Comparison of ENCODE assay signal across 1 mouse cellular context in the genomic region with DNA sequence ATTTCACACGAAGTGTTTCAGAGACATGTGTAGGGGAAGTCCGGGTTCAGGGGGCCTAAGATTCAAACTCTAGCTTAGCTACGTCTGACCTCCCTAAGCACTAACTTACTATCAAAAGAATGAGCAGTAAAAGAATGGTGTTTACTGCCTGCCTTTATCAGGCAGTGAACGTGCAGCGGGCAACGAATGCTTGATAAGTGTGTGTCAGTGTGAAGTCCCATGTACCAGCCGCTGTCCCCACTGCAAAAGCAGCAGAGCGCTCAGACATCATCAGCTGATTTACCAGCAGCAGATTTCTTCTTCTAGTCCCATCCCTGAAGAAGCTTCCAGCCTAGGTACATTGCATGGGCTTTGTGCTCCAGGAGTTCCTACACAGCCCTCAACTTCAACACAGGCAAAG.
TF ChIP-seq lines count a peak whose summit lies in the region.

No protein-coding gene starts in this region.

TF ChIP-seq in MEL, 35 proteins besides CTCF, POLR2A, EP300 and RAD21 (continued from another document):
- TF ChIP-seq E2F4 (IDR thresholded peaks at IDR 0.05; ENCODE audit: borderline replicate concordance, low read depth, low read length) (0 out of 2 replicates have a peak, but pooled peaks have one; percentile 64), KAT2A (conservative IDR thresholded peaks at IDR 0.05; ENCODE audit: low read depth, low read length) (no peak), TCF12 (IDR thresholded peaks at IDR 0.05; ENCODE audit: low read depth, low read length) (peak; percentile 81), TAL1 (IDR thresholded peaks at IDR 0.05; ENCODE audit: low read length) (0 out of 2 replicates have a peak, but pooled peaks have one; percentile 8), NRF1 (IDR thresholded peaks at IDR 0.05; ENCODE audit: insufficient read depth, low read depth, low read length, poor library complexity, severe bottlenecking) (no peak), MYB (IDR thresholded peaks at IDR 0.05; ENCODE audit: low read depth, low read length) (peak; percentile 55; the same call in 1 of the 2 replicates), ELF1 (IDR thresholded peaks at IDR 0.05; ENCODE audit: low read depth, low read length) (no peak), TBP (IDR thresholded peaks at IDR 0.05; ENCODE audit: low read depth, low read length) (0 out of 2 replicates have a peak, but pooled peaks have one; percentile 12), JUND (IDR thresholded peaks at IDR 0.05; ENCODE audit: low read depth, low read length) (no peak), POLR2AphosphoS2 (IDR thresholded peaks at IDR 0.05; ENCODE audit: low read length) (no peak), MYC (IDR thresholded peaks at IDR 0.05; ENCODE audit: low read depth, low read length) (peak; percentile 29; the same call in 1 of the 2 replicates), ZNF384 (IDR thresholded peaks at IDR 0.05; ENCODE audit: low read depth, low read length) (no peak; the same call in 1 of the 2 replicates), HCFC1 (IDR thresholded peaks at IDR 0.05; ENCODE audit: low read depth, low read length) (peak; percentile 56), CHD2 (IDR thresholded peaks at IDR 0.05; ENCODE audit: low read length) (no peak), POLR2AphosphoS5 (IDR thresholded peaks at IDR 0.05; ENCODE audit: borderline replicate concordance, low read depth, low read length) (no peak), MEF2A (IDR thresholded peaks at IDR 0.05; ENCODE audit: extremely low read depth, insufficient replicate concordance, low read depth, low read length, poor library complexity, severe bottlenecking) (no peak), USF1 (IDR thresholded peaks at IDR 0.05; ENCODE audit: low read depth, low read length) (peak; percentile 41; the same call in 1 of the 2 replicates), GABPA (IDR thresholded peaks at IDR 0.05; ENCODE audit: low read depth, low read length) (no peak), ZC3H11A (IDR thresholded peaks at IDR 0.05; ENCODE audit: low read depth, low read length) (no peak), GATA1 (IDR thresholded peaks at IDR 0.05; ENCODE audit: low read depth, low read length) (peak; percentile 93), BHLHE40 (IDR thresholded peaks at IDR 0.05; ENCODE audit: borderline replicate concordance, low read depth, low read length) (peak; percentile 100), NELFE (IDR thresholded peaks at IDR 0.05; ENCODE audit: low read depth, low read length) (no peak), SIN3A (IDR thresholded peaks at IDR 0.05; ENCODE audit: low read length) (peak; percentile 89), UBTF (IDR thresholded peaks at IDR 0.05; ENCODE audit: borderline replicate concordance, insufficient read depth, low read depth, low read length) (0 out of 2 replicates have a peak, but pooled peaks have one; percentile 34), ZMIZ1 (IDR thresholded peaks at IDR 0.05; ENCODE audit: low read depth, low read length) (0 out of 2 replicates have a peak, but pooled peaks have one; percentile 19), SMC3 (IDR thresholded peaks at IDR 0.05; ENCODE audit: low read depth, low read length) (peak; percentile 15; the same call in 1 of the 2 replicates), RCOR1 (IDR thresholded peaks at IDR 0.05; ENCODE audit: low read depth, low read length) (peak; percentile 86), MAX (IDR thresholded peaks at IDR 0.05; ENCODE audit: low read length) (peak; percentile 87), ZKSCAN1 (IDR thresholded peaks at IDR 0.05; ENCODE audit: low read depth, low read length) (peak; percentile 21; the same call in 1 of the 2 replicates), USF2 (IDR thresholded peaks at IDR 0.05; ENCODE audit: borderline replicate concordance in 1 of 2, insufficient read depth in 1 of 2, low read depth in 1 of 2, low read length in 2 of 2) (no peak), ETS1 (IDR thresholded peaks at IDR 0.05; ENCODE audit: low read depth, low read length) (peak; percentile 96), MXI1 (IDR thresholded peaks at IDR 0.05; ENCODE audit: low read depth, low read length) (peak; percentile 80)
